Mouse (Mus musculus): ENCODE measurements around the gene Cdk8. TPM values are rescaled to one million over a fixed set of nuclear protein-coding genes. Genes with fewer than 3 reads are reported as not detected.

Cdk8 gene
- 12.8 and 13.2 TPM in 2 replicates for polyA plus RNA-seq (2015; fragmentation: Nextera tagmentation; extraction: Ambion mirVana)

DNA sequence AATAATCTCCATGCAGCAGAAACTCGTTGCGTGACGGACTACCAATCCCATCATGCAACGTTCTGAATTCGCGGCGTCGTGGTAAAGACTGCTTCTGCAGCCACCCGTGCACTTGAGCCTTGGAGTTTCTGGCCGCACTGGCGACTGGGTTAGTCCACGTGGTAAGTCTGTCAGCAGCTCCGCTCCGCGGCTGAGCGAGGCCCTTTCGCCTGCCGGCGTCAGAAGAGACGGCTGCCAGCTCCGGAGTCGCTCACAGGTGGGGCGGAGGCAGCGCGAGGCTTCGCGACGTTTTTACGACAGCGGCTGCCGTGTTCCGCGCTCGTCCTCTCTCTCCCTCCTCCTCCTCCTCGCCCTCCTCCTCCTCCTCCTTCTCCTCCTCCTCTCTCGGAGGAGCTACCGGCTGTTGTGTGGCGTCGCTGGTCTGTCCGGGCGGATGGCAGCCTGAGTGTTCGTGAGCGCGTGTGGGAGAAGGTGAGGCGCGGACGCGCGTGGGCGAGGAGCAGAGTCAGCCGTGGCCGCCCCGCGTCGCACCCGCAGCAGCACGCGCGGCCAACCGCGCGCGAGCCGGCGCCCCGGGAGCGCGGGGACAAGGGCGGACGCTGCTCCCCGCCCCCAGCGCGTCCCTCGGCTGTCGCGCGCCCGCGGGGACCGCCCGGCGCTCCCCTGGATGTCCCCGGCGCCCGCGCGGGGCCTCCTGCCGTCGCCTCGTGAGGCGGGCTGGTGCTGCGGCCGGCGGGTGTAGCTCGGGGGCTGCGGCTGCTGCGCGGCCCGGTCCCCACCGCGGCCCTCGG, at the start of gene Cdk8:
Gene Cdk8, plus strand, starts transcription at position 367 of the 791 bp plus-strand sequence.

DNA sequence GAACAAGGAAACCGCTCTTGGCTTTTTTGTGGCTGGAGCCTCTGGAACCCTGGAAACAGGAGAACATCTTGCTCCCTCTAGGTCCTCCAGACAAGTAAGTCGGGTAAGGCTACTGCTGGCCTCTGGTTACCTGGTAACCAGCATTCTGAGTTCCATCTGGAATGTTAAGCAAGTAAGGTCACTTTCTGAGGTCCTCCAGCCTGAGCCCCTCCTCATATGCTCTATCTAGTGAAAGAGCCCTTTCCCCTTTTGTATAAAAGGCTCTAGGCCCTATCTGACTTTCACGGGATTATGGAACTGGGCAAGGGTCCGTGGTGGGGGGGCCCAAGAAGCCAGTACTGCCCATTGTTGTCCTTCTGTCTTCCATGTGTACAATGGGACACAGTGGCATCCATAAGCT, 45.8 kb upstream of the Cdk8 start, which contains the start of gene 1700001J03Rik:
Gene 1700001J03Rik, minus strand, starts transcription at position 101 of the 400 bp plus-strand sequence.

GRCm38 (mm10) chr5:146220879-146221714, 9.9 kb upstream of the Cdk8 start, which contains the start of gene Rnf6:
Rnf6 (minus strand) TSS chr5:146221555.

Other genes with a start within 250 kb of the Cdk8 start
- gene Cyp3a25, start 221.6 kb upstream of the Cdk8 start, polyA plus RNA-seq (2015; fragmentation: Nextera tagmentation; extraction: Ambion mirVana), result 0.23 and 0.35 TPM in 2 replicates
- gene Cyp3a59, start 152.0 kb upstream of the Cdk8 start, polyA plus RNA-seq (2015; fragmentation: Nextera tagmentation; extraction: Ambion mirVana), result not detected in 2 replicates
- gene Gm5565, start 70.7 kb upstream of the Cdk8 start, polyA plus RNA-seq (2015; fragmentation: Nextera tagmentation; extraction: Ambion mirVana), result not detected in 2 replicates
- not detected in 2 replicates for gene Gm6309, start 60.5 kb upstream of the Cdk8 start, polyA plus RNA-seq (2015; fragmentation: Nextera tagmentation; extraction: Ambion mirVana)
- gene 1700001J03Rik, start 45.9 kb upstream of the Cdk8 start, polyA plus RNA-seq (2015; fragmentation: Nextera tagmentation; extraction: Ambion mirVana), result 0.17 TPM in 1 of 2 replicates, not detected in the other
- 45.1 and 47.4 TPM in 2 replicates for gene Rnf6, start 9.7 kb upstream of the Cdk8 start, polyA plus RNA-seq (2015; fragmentation: Nextera tagmentation; extraction: Ambion mirVana)
- 0.23 and 0.32 TPM in 2 replicates for gene Wasf3, start 153.8 kb downstream of the Cdk8 start, polyA plus RNA-seq (2015; fragmentation: Nextera tagmentation; extraction: Ambion mirVana)